Mouse (Mus musculus) right cerebral cortex, postnatal 36 days (tissue): ENCODE data around the gene Mob1b.

ENCODE experiments used
- DNase-seq, 2 experiments: peaks; one replicate each; pipeline ENCODE4 v3.0.0; 2022; ENCODE audit warnings: low spot score in 2 of 2, mixed read lengths in 1 of 2

Gene Mob1b

DNA sequence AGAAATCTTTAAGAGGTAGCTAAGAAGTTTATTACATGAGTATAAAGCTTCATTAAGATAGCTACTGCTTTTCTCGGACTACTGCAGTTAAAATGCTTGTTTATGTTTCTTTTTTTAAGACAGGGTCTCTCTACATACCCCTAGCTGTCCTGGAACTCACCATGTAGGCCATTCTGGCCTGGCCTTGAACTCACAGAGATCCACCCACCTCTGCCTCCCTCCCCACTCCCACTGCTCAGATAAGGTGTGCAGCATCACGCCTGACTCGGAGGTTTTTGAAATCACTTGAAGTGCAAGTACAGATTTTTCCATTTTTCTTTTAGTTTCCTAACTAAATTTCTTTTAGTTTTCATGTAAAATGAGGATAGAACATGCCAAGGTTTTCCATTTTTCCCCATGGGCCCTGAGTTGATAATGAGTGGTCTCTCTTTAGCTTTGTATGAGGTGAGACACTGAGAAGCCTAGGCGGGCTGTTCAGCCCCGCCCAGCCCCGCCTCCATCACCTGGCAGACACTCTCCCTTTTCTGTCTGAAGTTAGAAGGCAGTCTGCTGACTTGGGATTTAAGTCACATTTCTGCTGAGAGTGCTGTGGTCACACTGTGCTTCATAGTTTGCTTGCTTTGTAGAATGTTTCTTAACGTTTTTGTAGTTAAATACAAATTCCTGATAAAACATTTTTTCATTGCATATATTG, 61.6 kb downstream of the Mob1b start:
- no peak for DNase-seq

DNA sequence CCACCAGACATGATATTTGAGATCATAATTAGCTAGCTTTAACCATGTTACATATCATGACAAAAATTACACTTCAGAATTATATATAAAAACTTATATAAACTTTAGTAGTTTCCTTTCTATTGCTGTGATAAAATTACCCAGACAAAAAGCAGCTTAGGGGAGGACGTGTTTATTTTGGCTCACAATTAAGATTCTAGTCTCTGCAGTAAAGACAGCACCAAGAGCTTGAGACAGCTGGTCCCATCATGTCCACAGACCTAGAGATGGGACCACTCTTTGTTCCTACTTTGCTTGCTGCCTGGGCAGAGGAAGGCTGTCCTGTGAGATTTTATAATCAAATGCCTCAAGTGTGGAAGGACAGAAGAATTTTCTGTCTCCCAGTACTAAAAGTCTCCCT, 64.4 kb downstream of the Mob1b start:
- no peak for DNase-seq

DNA sequence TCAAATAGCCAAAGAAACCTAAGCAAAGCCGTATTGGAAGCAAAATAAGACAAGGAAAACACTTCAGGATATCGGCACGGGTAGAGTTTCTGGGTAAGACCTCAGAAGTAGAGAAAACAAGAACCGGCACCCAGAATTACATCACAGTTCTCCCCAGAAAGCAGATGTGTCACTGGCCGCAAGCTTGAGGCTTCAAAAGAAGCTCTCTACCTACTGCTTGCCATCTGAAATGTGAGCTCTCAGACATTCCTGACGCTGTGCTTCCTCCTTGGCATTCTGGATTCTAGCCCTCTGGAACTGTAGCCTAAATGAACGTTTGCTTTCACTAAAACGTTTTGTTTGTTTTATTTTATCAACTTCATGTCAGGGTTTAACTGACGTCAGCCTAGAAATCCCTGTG, 70.0 kb downstream of the Mob1b start:
- DNase-seq, result no peak

DNA sequence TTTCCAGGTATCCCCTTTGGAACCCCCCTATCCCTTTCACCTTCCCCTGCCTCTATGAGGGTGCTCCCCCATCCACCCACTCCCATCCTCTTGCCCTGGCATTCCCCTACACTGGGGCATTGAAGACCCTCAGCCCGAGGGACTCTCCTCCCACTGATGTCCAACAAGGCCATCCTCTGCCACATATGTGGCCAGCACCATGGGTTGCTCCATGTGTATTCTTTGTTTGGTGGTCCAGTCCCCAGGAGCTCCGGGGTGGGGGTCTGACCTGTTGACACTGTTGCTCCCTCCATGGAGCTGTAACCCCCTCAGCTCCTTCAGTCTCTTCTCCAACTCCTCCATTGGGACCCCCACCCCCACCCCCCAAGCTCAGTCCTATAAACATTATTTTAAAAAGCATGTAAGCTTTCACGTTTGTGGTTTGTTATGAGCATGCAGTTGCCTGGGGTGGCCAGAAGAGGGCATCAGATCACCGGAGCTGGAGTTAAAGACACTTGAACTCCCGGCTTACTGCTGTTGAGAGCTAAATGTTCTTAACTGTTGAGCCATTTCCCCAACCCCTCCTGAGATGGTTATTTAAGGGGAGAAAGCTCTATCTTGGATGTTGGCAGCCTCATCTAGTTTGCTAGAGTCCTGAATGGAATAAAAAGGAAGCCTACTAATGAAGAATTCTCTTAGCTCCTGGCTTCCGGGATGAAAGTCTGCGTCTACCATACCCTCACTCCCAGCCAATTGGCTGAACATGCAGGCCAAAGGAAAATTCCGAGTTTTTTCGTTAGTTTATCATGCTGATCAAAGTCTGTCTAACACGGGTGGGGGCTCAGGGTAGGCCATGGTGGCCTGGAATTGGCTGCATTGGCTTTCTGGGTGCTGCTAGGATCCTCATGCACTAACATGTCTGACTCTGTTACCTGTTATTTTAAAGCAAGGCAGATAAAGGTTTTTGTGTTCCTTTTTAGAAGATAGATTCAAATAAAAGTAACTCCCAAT, 70.9 kb downstream of the Mob1b start:
- peak in 1 of 2 experiments; percentile 11 for DNase-seq

DNA sequence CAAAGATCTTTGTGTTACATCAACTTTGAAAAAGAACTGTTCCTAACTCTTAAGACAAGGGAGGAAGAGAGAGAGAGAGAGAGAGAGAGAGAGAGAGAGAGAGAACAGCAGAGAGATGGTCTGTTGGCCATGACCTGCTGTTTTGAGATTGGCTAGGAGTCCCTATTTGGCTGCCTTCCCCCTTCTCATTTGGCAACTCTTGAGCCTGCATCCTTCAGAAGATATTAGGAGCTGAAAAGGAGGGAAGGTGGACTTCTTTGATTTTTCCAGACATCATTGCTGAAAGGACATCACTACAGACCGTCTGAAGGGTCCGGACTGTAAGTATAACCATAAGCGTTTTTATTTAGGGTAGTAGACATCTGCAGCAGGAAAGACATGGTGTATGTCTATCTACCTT, 73.0 kb downstream of the Mob1b start:
- no peak for DNase-seq

DNA sequence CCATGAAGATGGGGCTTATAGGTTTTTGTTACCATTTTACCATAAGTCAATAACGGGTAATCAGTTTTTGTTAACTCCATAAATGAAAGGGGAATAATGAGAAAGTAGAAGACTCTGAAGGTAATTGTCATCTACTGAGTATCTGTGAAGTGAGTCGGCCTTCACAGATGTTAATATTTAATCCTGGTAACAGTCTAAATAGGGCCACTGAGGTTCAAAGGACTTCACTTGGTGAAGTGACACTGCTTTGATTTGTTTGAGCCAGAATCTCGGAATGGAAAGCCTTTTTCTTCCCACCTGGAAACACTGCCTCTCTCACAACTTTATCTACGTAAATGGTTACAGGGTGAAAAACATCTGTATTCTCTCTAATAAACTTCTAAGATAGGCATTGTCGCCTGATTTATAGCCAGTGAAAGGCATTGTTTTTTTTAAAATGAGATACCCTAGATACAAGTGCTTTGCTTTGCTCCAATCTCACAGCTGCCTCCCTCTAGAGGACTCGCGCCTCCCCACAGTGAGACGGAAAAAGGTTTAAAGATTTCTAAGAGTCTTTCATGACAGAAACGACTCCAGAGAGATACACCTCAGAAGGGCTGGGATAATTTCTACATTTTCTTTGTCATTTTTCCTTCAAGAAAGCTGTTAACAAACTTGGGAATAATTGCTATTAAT, 75.4 kb downstream of the Mob1b start:
- no peak for DNase-seq

DNA sequence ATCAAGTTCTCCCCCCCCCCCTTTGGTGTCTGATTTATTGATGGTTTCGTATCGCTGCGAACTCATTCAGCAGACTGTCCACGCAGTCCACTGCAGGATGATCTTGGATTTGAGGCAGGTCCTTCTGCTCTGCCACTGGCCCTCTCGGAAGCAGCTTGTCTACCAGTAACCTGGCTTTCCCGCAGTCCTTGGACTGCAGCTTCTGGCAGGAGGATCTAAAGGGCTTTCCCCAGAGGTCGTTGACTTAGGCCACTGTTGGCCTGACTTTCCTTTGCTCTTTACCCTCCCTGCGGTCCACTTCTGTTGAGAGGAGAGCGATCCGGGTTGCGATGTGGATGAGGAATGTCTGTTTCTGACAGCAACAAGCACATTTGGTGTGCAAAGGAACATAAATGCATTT, 75.9 kb downstream of the Mob1b start:
- no peak for DNase-seq

DNA sequence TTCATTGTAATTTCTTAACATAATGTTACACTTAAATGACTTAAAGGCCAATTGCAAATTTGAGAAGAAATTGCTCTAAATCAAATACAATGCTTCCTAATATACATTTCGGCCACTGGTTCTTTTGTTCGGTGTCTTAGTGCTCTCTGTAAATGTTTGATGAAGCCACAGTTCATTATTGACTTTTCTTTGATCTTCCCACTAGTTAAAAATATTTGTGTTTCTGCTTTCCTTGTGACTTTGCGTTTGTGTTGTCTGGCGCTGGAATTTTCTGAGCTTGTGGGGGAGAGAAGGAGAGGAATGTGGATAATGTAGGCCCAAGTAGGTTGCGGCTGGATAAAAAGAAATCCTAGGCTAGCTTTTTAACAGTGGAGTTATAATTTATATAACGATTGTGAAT, 76.5 kb downstream of the Mob1b start:
- DNase-seq, result no peak

DNA sequence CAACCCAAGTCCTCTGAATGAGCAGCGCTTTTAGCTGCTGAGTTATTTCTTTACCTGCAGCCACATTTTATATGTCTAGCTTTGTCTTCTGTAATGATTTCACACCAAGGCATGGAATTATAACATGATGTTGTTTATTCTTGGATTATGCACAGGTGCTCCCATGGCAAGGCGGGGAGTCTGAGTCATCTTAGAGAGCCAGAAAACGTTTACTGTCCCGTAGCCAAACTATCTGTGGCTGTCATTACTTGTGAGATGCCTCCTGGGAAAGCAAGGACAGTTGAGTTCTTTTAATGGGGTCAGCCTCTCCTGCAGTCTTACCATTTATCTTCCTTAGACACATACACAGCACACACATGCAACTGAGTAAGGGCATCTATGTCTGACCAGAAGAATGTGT, 85.0 kb downstream of the Mob1b start:
- DNase-seq, result no peak

DNA sequence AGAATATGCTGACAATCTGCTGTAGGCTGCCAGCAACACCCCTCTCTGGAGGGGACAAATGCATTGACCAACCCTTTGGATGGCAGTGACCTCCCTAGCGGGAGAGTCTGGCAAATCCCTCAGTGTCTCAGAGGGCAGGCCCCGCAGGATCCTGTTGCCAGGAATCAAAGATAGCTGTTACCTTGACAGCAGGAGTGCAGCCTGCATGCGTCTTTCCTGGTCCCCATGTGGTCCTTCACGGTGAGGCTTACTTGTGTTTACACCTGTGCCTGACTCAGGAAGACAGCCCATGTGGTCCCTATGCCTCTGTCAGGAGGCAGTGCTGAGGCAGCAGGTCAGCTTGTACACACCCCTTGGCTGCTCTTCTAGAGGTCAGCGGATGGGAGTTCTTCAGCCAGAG, 85.6 kb downstream of the Mob1b start:
- DNase-seq, result no peak

DNA sequence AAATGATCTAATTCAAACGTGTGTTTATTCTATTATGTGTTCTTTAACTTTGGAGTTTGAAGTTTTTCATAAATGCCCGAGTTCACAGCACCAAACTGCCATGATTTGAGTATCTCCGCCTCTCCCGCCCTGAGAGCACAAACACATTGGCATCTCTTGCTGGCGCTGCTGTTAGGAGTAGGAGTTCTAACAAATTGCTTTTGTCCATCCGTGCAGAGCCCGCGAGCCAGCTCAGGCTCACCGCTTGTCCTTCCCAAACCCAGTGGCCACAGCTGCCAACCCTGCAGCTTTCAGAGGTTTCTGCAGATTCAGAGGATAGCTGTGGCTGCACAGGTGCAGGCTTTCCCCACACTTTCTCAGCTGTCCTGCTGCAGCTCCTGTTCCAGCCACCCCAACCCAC, 86.7 kb downstream of the Mob1b start:
- DNase-seq, result no peak

DNA sequence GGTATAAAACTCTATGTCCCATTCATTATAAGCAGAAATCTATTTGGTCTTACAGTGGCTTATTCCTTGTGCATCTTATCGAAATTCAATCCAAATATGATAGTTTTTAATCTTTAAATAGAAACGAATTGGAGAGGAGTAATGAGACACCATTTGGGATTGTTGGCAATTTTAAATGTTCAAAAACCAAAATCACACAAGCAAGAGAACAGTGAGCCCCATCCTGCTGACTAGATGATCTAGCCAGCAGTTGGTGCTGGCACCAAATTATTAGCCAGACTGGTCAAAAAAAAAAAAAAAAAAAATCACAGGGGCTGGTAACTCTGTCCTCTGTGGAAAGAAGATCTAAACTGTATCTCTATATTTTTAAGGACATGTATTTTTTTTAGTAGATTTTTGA, 92.5 kb downstream of the Mob1b start:
- no peak for DNase-seq
